Mouse (Mus musculus) embryonic facial prominence, embryonic 12.5 days (tissue): ENCODE results near the gene Gamt. TPM values are rescaled to one million over a fixed set of nuclear protein-coding genes. Genes with fewer than 3 reads are reported as not detected.

Experiments used
- ATAC-seq: fragments of 200-750 bp; cut with Nextera tagmentation; 2 replicates; pipeline ENCODE4 v1.8.0; 2017; ENCODE audit not compliant: insufficient number of reproducible peaks, insufficient read depth, low FRiP score, low TSS enrichment
- H3K27ac ChIP-seq: fragments of 300-500 bp; sonication (generic); 2 replicates; pipeline ENCODE4 v1.5.1; 2016; ENCODE audit warnings: mild to moderate bottlenecking
- H3K27me3 ChIP-seq: fragments of 300-500 bp; sonication (generic); 2 replicates; pipeline ENCODE4 v1.6.1; 2016; ENCODE audit warnings: mild to moderate bottlenecking, moderate library complexity
- H3K36me3 ChIP-seq: fragments of 300-500 bp; sonication (generic); 2 replicates; pipeline ENCODE4 v1.6.1; 2016; ENCODE audit warnings: mild to moderate bottlenecking
- H3K4me1 ChIP-seq: fragments of 300-500 bp; sonication (generic); 2 replicates; pipeline ENCODE4 v1.6.1; 2016
- H3K4me2 ChIP-seq: fragments of 300-500 bp; sonication (generic); replicated peaks from 2 replicates; pipeline ENCODE4 v1.6.1; 2016; ENCODE audit warnings: mild to moderate bottlenecking, moderate library complexity
- H3K4me3 ChIP-seq: fragments of 300-500 bp; sonication (generic); 2 replicates; pipeline ENCODE4 v1.5.1; 2016; ENCODE audit warnings: mild to moderate bottlenecking
- H3K9ac ChIP-seq: fragments of 300-500 bp; sonication (generic); 2 replicates; pipeline ENCODE4 v1.6.1; 2016; ENCODE audit warnings: mild to moderate bottlenecking, moderate library complexity
- H3K9me3 ChIP-seq: fragments of 300-500 bp; sonication (generic); 2 replicates; pipeline ENCODE4 v1.6.1; 2016; ENCODE audit warnings: mild to moderate bottlenecking, moderate library complexity
- WGBS: fragments of 180-500 bp; shearing (Covaris S2); methylation state at CpG from one replicate; pipeline ENCODE4 v1.1.7; 2016; 5-methylcytosine and 5-hydroxymethylcytosine counted together
- polyA plus RNA-seq: library from polyadenylated mRNA; unstranded; fragments of >200 nt; fragmentation: Nextera tagmentation; extraction: Ambion mirVana; gene quantifications from 2 replicates; pipeline ENCODE4 v1.2.1, GENCODE M21; 2016

Gamt gene
- 33.8 and 38.6 TPM in 2 replicates for polyA plus RNA-seq

- H3K4me2 ChIP-seq: peak within 1 kb of the TSS; percentile 89
- under 1% methylated on average over 49 of the region's 49 CpGs for WGBS
- H3K27me3 ChIP-seq: no peaks in the 10 kb centered on the region
- peak within 1 kb of the TSS; percentile 57 for H3K4me3 ChIP-seq
- ATAC-seq: peak; percentile 90
- peak within 1 kb of the TSS; percentile 97 for H3K27ac ChIP-seq
- peaks cover 29% of the 10 kb centered on the region for H3K4me1 ChIP-seq
- peaks cover 30% of the 10 kb centered on the region for H3K36me3 ChIP-seq
- no peaks in the 10 kb centered on the region for H3K9me3 ChIP-seq
- H3K9ac ChIP-seq: peak within 1 kb of the TSS; percentile 67
Measured at GRCm38 (mm10) chr10:80260642-80261584, at the start of gene Gamt, which contains the start of gene Dazap1. Gamt (minus strand) TSS chr10:80261012. Dazap1 (plus strand) TSS chr10:80261486.

- 14% methylated on average over 25 of the region's 25 CpGs for WGBS
- Histone ChIP-seq H3K27ac (no peak overlapping the region), H3K27me3 (peaks cover 61% of the 10 kb centered on the region), H3K4me1 (peaks cover 8% of the 10 kb centered on the region; the same call in 1 of the 2 replicates), H3K9me3 (no peaks in the 10 kb centered on the region), H3K9ac (no peak overlapping the region), H3K36me3 (peaks cover 13% of the 10 kb centered on the region), H3K4me2 (peak overlapping the region; percentile 15), H3K4me3 (no peak overlapping the region)
- no peak for ATAC-seq
Measured at GRCm38 (mm10) chr10:80304862-80305261, 44.0 kb upstream of the Gamt start.

DNA sequence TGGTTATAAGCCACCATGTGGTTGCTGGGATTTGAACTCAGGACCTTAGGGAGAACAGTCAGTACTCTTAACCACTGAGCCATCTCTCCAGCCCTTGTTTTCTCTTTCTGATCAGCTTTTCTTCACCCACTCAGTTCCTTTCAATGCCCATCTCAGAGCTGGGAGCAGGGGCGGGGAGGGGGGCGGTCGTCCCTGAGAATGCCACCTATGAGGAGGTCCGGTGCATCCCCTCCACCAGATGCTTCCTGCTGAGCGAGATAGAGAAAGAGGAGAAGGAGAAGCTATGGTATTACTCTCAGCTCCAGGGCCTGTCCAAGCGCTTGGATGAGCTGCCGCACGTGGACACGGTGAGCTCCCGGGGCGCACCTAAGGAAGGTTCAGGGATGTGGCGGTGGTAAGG lies 43.6 kb upstream of the Gamt start:
- WGBS: 21% methylated on average over 12 of the region's 12 CpGs
- H3K4me2 ChIP-seq: peak overlapping the region; percentile 15
- H3K36me3 ChIP-seq: peaks cover 13% of the 10 kb centered on the region
- no peak overlapping the region for H3K9ac ChIP-seq
- H3K27ac ChIP-seq: no peak overlapping the region
- no peak for ATAC-seq
- peaks cover 8% of the 10 kb centered on the region; the same call in 1 of the 2 replicates for H3K4me1 ChIP-seq
- no peaks in the 10 kb centered on the region for H3K9me3 ChIP-seq
- no peak overlapping the region for H3K4me3 ChIP-seq
- H3K27me3 ChIP-seq: peaks cover 65% of the 10 kb centered on the region

DNA sequence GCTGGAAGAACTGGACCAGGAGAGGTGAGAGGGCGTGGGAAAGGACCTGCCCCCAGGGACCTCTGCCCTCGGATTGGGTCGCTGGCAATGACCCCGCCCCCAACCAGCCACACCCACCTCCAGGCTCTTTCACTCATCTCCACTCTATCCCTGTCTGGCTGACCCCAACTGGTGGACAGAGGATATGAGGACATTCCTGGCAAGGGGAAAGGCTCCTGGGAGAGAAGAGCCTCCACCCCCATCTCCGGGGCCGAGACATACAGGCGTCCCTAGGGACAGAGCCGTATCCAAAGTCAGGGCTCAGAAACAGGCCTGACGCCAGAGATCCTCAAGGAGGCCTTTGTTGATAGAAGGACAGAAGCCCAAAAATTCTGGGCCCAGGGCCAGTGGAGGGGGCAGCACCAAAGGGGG lies 41.7 kb upstream of the Gamt start:
- no peak for ATAC-seq
- no peaks in the 10 kb centered on the region for H3K9me3 ChIP-seq
- H3K4me2 ChIP-seq: peak overlapping the region; percentile 37
- H3K36me3 ChIP-seq: 0 out of 2 replicates have a peak, but pooled peaks cover 2% of the 10 kb centered on the region
- H3K27ac ChIP-seq: no peak overlapping the region
- 0 out of 2 replicates have a peak overlapping the region, but pooled peaks have one; percentile 9 for H3K4me3 ChIP-seq
- WGBS: 9% methylated on average over 9 of the region's 9 CpGs
- H3K27me3 ChIP-seq: peaks cover 82% of the 10 kb centered on the region
- peaks cover 17% of the 10 kb centered on the region for H3K4me1 ChIP-seq
- H3K9ac ChIP-seq: no peak overlapping the region; the same call in 1 of the 2 replicates

GRCm38 (mm10) chr10:80302082-80302355 lies 41.2 kb upstream of the Gamt start:
- 0 out of 2 replicates have a peak overlapping the region, but pooled peaks have one; percentile 9 for H3K4me3 ChIP-seq
- no peaks in the 10 kb centered on the region for H3K9me3 ChIP-seq
- H3K27ac ChIP-seq: no peak overlapping the region
- H3K27me3 ChIP-seq: peaks cover 86% of the 10 kb centered on the region
- no peak for ATAC-seq
- no peaks in the 10 kb centered on the region for H3K36me3 ChIP-seq
- H3K4me2 ChIP-seq: peak overlapping the region; percentile 37
- peak overlapping the region; percentile 40; the same call in 1 of the 2 replicates for H3K9ac ChIP-seq
- WGBS: 36% methylated on average over 5 of the region's 5 CpGs
- peaks cover 18% of the 10 kb centered on the region for H3K4me1 ChIP-seq

GRCm38 (mm10) chr10:80301256-80302081 lies 40.7 kb upstream of the Gamt start:
- Histone ChIP-seq H3K9me3 (no peaks in the 10 kb centered on the region), H3K36me3 (no peaks in the 10 kb centered on the region), H3K27ac (no peak overlapping the region), H3K27me3 (peaks cover 92% of the 10 kb centered on the region), H3K4me2 (peak overlapping the region; percentile 37), H3K4me3 (peak overlapping the region; percentile 26), H3K4me1 (peaks cover 21% of the 10 kb centered on the region), H3K9ac (peak overlapping the region; percentile 40)
- ATAC-seq: no peak
- 75% methylated on average over 10 of the region's 10 CpGs for WGBS

- peak overlapping the region; percentile 26 for H3K4me3 ChIP-seq
- H3K27ac ChIP-seq: 0 out of 2 replicates have a peak overlapping the region, but pooled peaks have one; percentile 54
- 22% methylated on average over 11 of the region's 11 CpGs for WGBS
- peak; percentile 45; the same call in 1 of the 2 replicates for ATAC-seq
- peaks cover 87% of the 10 kb centered on the region for H3K27me3 ChIP-seq
- peak overlapping the region; percentile 51 for H3K4me2 ChIP-seq
- no peaks in the 10 kb centered on the region for H3K36me3 ChIP-seq
- H3K9me3 ChIP-seq: no peaks in the 10 kb centered on the region
- H3K4me1 ChIP-seq: peaks cover 26% of the 10 kb centered on the region
- H3K9ac ChIP-seq: peak overlapping the region; percentile 40; the same call in 1 of the 2 replicates
Measured at GRCm38 (mm10) chr10:80300672-80301181, 39.9 kb upstream of the Gamt start.

- H3K9ac ChIP-seq: peak overlapping the region; percentile 35; the same call in 1 of the 2 replicates
- H3K27me3 ChIP-seq: peaks cover 78% of the 10 kb centered on the region
- H3K9me3 ChIP-seq: no peaks in the 10 kb centered on the region
- peak overlapping the region; percentile 37 for H3K4me3 ChIP-seq
- no peak overlapping the region for H3K27ac ChIP-seq
- H3K4me1 ChIP-seq: peaks cover 33% of the 10 kb centered on the region
- peak overlapping the region; percentile 51 for H3K4me2 ChIP-seq
- ATAC-seq: no peak
- WGBS: 46% methylated on average over 10 of the region's 10 CpGs
- peaks cover 3% of the 10 kb centered on the region for H3K36me3 ChIP-seq
Measured at GRCm38 (mm10) chr10:80299824-80300223, 39.0 kb upstream of the Gamt start.

DNA sequence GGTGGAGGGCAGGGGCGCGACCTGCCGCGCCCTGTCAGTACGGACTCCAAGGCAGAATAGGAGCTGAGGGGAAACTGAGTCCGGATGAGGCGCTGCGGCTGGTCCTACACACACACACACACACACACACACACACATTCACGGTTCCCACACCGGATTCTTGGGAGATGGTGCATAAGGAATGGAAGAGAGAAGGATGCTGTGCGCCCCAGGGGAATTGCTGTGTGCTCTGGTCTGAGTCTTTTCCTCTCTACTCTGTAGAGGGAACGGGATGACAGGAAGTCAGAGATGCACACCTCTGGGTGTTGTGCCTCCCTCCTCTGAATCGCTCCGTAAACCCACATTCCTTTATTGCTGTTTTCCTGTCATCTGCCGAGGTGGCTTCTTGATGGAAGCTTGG lies 38.5 kb upstream of the Gamt start:
- H3K27ac ChIP-seq: 0 out of 2 replicates have a peak overlapping the region, but pooled peaks have one; percentile 2
- H3K9me3 ChIP-seq: no peaks in the 10 kb centered on the region
- H3K4me1 ChIP-seq: peaks cover 33% of the 10 kb centered on the region
- H3K4me3 ChIP-seq: peak overlapping the region; percentile 37
- peak overlapping the region; percentile 35 for H3K9ac ChIP-seq
- H3K4me2 ChIP-seq: peak overlapping the region; percentile 51
- ATAC-seq: no peak
- WGBS: 10% methylated on average over 15 of the region's 15 CpGs
- peaks cover 73% of the 10 kb centered on the region for H3K27me3 ChIP-seq
- peaks cover 9% of the 10 kb centered on the region for H3K36me3 ChIP-seq

GRCm38 (mm10) chr10:80298571-80299281 lies 37.9 kb upstream of the Gamt start:
- Histone ChIP-seq H3K4me3 (peak overlapping the region; percentile 37), H3K36me3 (peaks cover 14% of the 10 kb centered on the region), H3K27ac (0 out of 2 replicates have a peak overlapping the region, but pooled peaks have one; percentile 2), H3K9me3 (no peaks in the 10 kb centered on the region), H3K27me3 (peaks cover 67% of the 10 kb centered on the region), H3K4me2 (peak overlapping the region; percentile 51), H3K9ac (peak overlapping the region; percentile 35), H3K4me1 (peaks cover 39% of the 10 kb centered on the region)
- WGBS: 4% methylated on average over 26 of the region's 26 CpGs
- ATAC-seq: peak; percentile 52
